Mouse (Mus musculus): ENCODE measurements around the gene Camkmt.

DNA sequence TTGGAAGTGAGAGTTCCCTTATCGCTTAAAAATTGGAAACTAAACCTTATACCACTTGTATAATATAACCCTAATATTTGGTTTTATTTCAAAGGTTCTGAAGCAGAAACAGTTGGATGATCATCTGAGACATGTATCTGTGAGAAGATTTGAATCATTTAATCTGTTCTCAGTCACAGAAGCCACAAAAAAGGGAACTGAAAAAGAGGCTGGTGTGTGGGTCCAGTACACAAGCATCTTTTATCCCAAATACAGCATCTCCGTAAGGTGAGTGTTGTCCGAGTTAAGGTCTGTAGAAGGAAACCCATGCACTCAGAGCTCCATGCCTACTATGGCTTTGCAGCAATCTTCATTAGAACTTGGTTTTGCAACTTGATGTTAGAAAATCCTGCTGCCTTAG lies 6.0 kb downstream of the Camkmt start:
- TF ChIP-seq CTCF (IDR thresholded peaks at IDR 0.05; ENCODE audit: low read depth): no peak
- no peak for TF ChIP-seq EP300 (IDR thresholded peaks at IDR 0.05; ENCODE audit: low read depth)
